Mouse (Mus musculus): ENCODE measurements around the gene Atcay.

DNA sequence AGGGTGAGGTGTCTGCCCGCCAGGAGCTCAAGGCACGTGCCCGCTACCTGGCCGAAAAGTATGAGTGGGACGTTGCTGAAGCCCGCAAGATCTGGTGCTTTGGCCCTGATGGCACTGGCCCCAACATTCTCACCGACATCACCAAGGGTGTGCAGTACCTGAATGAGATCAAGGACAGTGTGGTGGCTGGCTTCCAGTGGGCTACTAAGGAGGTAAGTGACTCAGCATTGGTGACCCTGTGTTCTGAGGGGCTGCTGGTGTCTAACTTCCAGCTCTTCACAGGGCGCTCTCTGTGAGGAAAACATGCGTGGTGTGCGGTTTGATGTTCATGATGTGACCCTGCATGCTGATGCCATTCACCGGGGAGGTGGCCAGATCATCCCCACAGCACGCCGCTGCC is 49.7 kb downstream of the Atcay start:
- TF ChIP-seq CTCF (IDR thresholded peaks at IDR 0.05; ENCODE audit: low read depth, low read length) (no peak), TAL1 (conservative IDR thresholded peaks at IDR 0.05; ENCODE audit: low read depth, low read length) (no peak), GATA1 (IDR thresholded peaks at IDR 0.05; ENCODE audit: borderline replicate concordance, low read length) (no peak)

Data from G1E (cell line).